Mouse (Mus musculus): ENCODE measurements around the gene Klhdc9. TPM values are rescaled to one million over a fixed set of nuclear protein-coding genes. Genes with fewer than 3 reads are reported as not detected.
"Not testable (repeated sequence)": the region's sequence is repeated elsewhere in the genome, so short reads cannot be mapped to it uniquely, and the experiment has no call there.

The Klhdc9 gene
- polyA plus RNA-seq, 1 experiment from 2014 or later = 1.0 TPM

GRCm38 (mm10) chr1:171328244-171328643, 32.4 kb downstream of the Klhdc9 start:
- Histone ChIP-seq H3K27ac (ENCODE audit: low read depth) (peak overlapping the region; percentile 98; the same call in 1 of the 2 replicates), H3K27me3 (ENCODE audit: insufficient read depth, low read length) (no peaks in the 10 kb centered on the region), H3K36me3 (ENCODE audit: insufficient read depth) (peaks cover 16% of the 10 kb centered on the region), H3K9ac (peak overlapping the region; percentile 83), H3K4me3 (ENCODE audit: low read depth, low read length) (peak overlapping the region; percentile 78), H3K4me2 (peak overlapping the region; percentile 86), H3K4me1 (ENCODE audit: insufficient read depth) (0 out of 2 replicates have a peak, but pooled peaks cover 5% of the 10 kb centered on the region), H3K9me3 (ENCODE audit: low read depth, low read length) (no peaks in the 10 kb centered on the region)
- ATAC-seq (ENCODE audit: insufficient read depth) (no peak), DNase-seq (peak; percentile 33)
- no peak for TF ChIP-seq CTCF (IDR thresholded peaks at IDR 0.05; ENCODE audit: low read depth)
- WGBS = 16% methylated on average over 9 of the region's 9 CpGs

- 89% methylated on average over 4 of the region's 4 CpGs for WGBS
- ATAC-seq (ENCODE audit: insufficient read depth); DNase-seq; H3K9ac ChIP-seq; H3K4me2 ChIP-seq; H3K9me3 ChIP-seq (ENCODE audit: low read depth, low read length); H3K27ac ChIP-seq (ENCODE audit: low read depth); H3K36me3 ChIP-seq (ENCODE audit: insufficient read depth); H3K27me3 ChIP-seq (ENCODE audit: insufficient read depth, low read length); H3K4me1 ChIP-seq (ENCODE audit: insufficient read depth); H3K4me3 ChIP-seq (ENCODE audit: low read depth, low read length): not testable (repeated sequence)
Measured at GRCm38 (mm10) chr1:171326588-171326987, 34.0 kb downstream of the Klhdc9 start.

GRCm38 (mm10) chr1:171325571-171325970, 35.0 kb downstream of the Klhdc9 start:
- DNase-seq = no peak
- Histone ChIP-seq H3K4me3 (ENCODE audit: low read depth, low read length) (no peak overlapping the region), H3K36me3 (ENCODE audit: insufficient read depth) (0 out of 2 replicates have a peak, but pooled peaks cover 5% of the 10 kb centered on the region), H3K27ac (ENCODE audit: low read depth) (no peak overlapping the region), H3K9me3 (ENCODE audit: low read depth, low read length) (no peaks in the 10 kb centered on the region), H3K4me2 (no peak overlapping the region), H3K27me3 (ENCODE audit: insufficient read depth, low read length) (no peaks in the 10 kb centered on the region), H3K9ac (no peak overlapping the region), H3K4me1 (ENCODE audit: insufficient read depth) (0 out of 2 replicates have a peak, but pooled peaks cover 5% of the 10 kb centered on the region)
- 71% methylated on average over 2 of the region's 2 CpGs for WGBS
- no peak for ATAC-seq (ENCODE audit: insufficient read depth)
- no peak for TF ChIP-seq CTCF (IDR thresholded peaks at IDR 0.05; ENCODE audit: low read depth)

GRCm38 (mm10) chr1:171322012-171322411, 38.6 kb downstream of the Klhdc9 start:
- WGBS = 88% methylated on average over 1 of the region's 1 CpGs
- DNase-seq = no peak

GRCm38 (mm10) chr1:171321415-171321814, 39.2 kb downstream of the Klhdc9 start:
- Histone ChIP-seq H3K4me1 (ENCODE audit: insufficient read depth) (no peaks in the 10 kb centered on the region), H3K4me3 (ENCODE audit: low read depth, low read length) (no peak overlapping the region), H3K27ac (ENCODE audit: low read depth) (no peak overlapping the region), H3K27me3 (ENCODE audit: insufficient read depth, low read length) (no peaks in the 10 kb centered on the region), H3K9me3 (ENCODE audit: low read depth, low read length) (no peaks in the 10 kb centered on the region), H3K36me3 (ENCODE audit: insufficient read depth) (0 out of 2 replicates have a peak, but pooled peaks cover 5% of the 10 kb centered on the region), H3K4me2 (no peak overlapping the region), H3K9ac (no peak overlapping the region)
- DNase-seq (peak; percentile 75), ATAC-seq (ENCODE audit: insufficient read depth) (no peak)
- peak; percentile 69 for TF ChIP-seq CTCF (IDR thresholded peaks at IDR 0.05; ENCODE audit: low read depth)

More at GRCm38 (mm10) chr1:171322012-171322411, 38.6 kb downstream of the Klhdc9 start:
- Histone ChIP-seq H3K9me3 (ENCODE audit: low read depth, low read length) (no peaks in the 10 kb centered on the region), H3K36me3 (ENCODE audit: insufficient read depth) (0 out of 2 replicates have a peak, but pooled peaks cover 5% of the 10 kb centered on the region), H3K27ac (ENCODE audit: low read depth) (no peak overlapping the region), H3K4me1 (ENCODE audit: insufficient read depth) (no peaks in the 10 kb centered on the region), H3K27me3 (ENCODE audit: insufficient read depth, low read length) (no peaks in the 10 kb centered on the region), H3K4me3 (ENCODE audit: low read depth, low read length) (no peak overlapping the region), H3K9ac (no peak overlapping the region), H3K4me2 (no peak overlapping the region)
- no peak for TF ChIP-seq CTCF (IDR thresholded peaks at IDR 0.05; ENCODE audit: low read depth)
- peak; percentile 44 for ATAC-seq (ENCODE audit: insufficient read depth)

GRCm38 (mm10) chr1:171320151-171320550, 40.4 kb downstream of the Klhdc9 start:
- H3K27me3 ChIP-seq (ENCODE audit: insufficient read depth, low read length) = no peaks in the 10 kb centered on the region
- H3K27ac ChIP-seq (ENCODE audit: low read depth) = no peak overlapping the region
- H3K36me3 ChIP-seq (ENCODE audit: insufficient read depth) = 0 out of 2 replicates have a peak, but pooled peaks cover 5% of the 10 kb centered on the region
- WGBS = 19% methylated on average over 5 of the region's 5 CpGs
- DNase-seq = no peak
- TF ChIP-seq CTCF (IDR thresholded peaks at IDR 0.05; ENCODE audit: low read depth) = no peak
- H3K4me1 ChIP-seq (ENCODE audit: insufficient read depth) = no peaks in the 10 kb centered on the region
- no peak overlapping the region for H3K4me3 ChIP-seq (ENCODE audit: low read depth, low read length)
- H3K9ac ChIP-seq = no peak overlapping the region
- no peak for ATAC-seq (ENCODE audit: insufficient read depth)
- H3K4me2 ChIP-seq = peak overlapping the region; percentile 29; the same call in 1 of the 2 replicates
- H3K9me3 ChIP-seq (ENCODE audit: low read depth, low read length) = no peaks in the 10 kb centered on the region

GRCm38 (mm10) chr1:171319748-171320147, 40.9 kb downstream of the Klhdc9 start:
- ATAC-seq (ENCODE audit: insufficient read depth) = no peak
- H3K9ac ChIP-seq = no peak overlapping the region
- WGBS = 19% methylated on average over 7 of the region's 7 CpGs
- H3K9me3 ChIP-seq (ENCODE audit: low read depth, low read length) = no peaks in the 10 kb centered on the region
- no peak overlapping the region for H3K4me3 ChIP-seq (ENCODE audit: low read depth, low read length)
- 0 out of 2 replicates have a peak, but pooled peaks cover 1% of the 10 kb centered on the region for H3K36me3 ChIP-seq (ENCODE audit: insufficient read depth)
- H3K4me1 ChIP-seq (ENCODE audit: insufficient read depth) = no peaks in the 10 kb centered on the region
- H3K27me3 ChIP-seq (ENCODE audit: insufficient read depth, low read length) = no peaks in the 10 kb centered on the region
- H3K4me2 ChIP-seq = peak overlapping the region; percentile 29; the same call in 1 of the 2 replicates
- no peak for TF ChIP-seq CTCF (IDR thresholded peaks at IDR 0.05; ENCODE audit: low read depth)
- H3K27ac ChIP-seq (ENCODE audit: low read depth) = no peak overlapping the region
- DNase-seq = no peak
